Mouse (Mus musculus): ENCODE measurements at regions not wholly inside any gene's neighbourhood (a gene's known extent, or its start where the extent isn't known, plus 50 kb on each side); places are given as distances from the start of the nearest gene placed in this dataset.
A peak's percentile ranks its signal among the peaks of the same experiment; 100 is the strongest.

GRCm38 (mm10) chr14:91354201-91354600 lies 2536.3 kb downstream of the Pcdh9 start:
- H3K4me3 ChIP-seq, result no peak overlapping the region
- 85% methylated on average over 1 of the region's 1 CpGs for WGBS
- no peaks in the 10 kb centered on the region for H3K4me1 ChIP-seq (replicated peaks)
- no peak overlapping the region for H3K27ac ChIP-seq (replicated peaks)
- ATAC-seq (ENCODE audit: low read depth), result no peak
- no peaks in the 10 kb centered on the region for H3K9me3 ChIP-seq
- H3K4me2 ChIP-seq, result no peak overlapping the region
- H3K27me3 ChIP-seq, result no peaks in the 10 kb centered on the region
- H3K36me3 ChIP-seq, result no peaks in the 10 kb centered on the region
- H3K9ac ChIP-seq, result no peak overlapping the region

- H3K9ac ChIP-seq, result no peak overlapping the region
- H3K4me2 ChIP-seq, result no peak overlapping the region
- H3K4me1 ChIP-seq (replicated peaks), result no peaks in the 10 kb centered on the region
- ATAC-seq (ENCODE audit: low read depth), result no peak
- no peaks in the 10 kb centered on the region for H3K27me3 ChIP-seq
- H3K4me3 ChIP-seq, result no peak overlapping the region
- H3K27ac ChIP-seq (replicated peaks), result peak overlapping the region; percentile 50; the same call in 1 of the 2 replicates
- 62% methylated on average over 3 of the region's 3 CpGs for WGBS
- no peaks in the 10 kb centered on the region for H3K36me3 ChIP-seq
- H3K9me3 ChIP-seq, result no peaks in the 10 kb centered on the region
Measured at GRCm38 (mm10) chr14:91326683-91327098, 2563.8 kb downstream of the Pcdh9 start.
